Mouse (Mus musculus): ENCODE measurements around the gene Ttc25. TPM values are rescaled to one million over a fixed set of nuclear protein-coding genes. Genes with fewer than 3 reads are reported as not detected.

Ttc25 gene
- 0.18 and 0.26 TPM in 2 replicates for polyA plus RNA-seq (2014; fragmentation: Nextera tagmentation; extraction: Ambion mirVana)

DNA sequence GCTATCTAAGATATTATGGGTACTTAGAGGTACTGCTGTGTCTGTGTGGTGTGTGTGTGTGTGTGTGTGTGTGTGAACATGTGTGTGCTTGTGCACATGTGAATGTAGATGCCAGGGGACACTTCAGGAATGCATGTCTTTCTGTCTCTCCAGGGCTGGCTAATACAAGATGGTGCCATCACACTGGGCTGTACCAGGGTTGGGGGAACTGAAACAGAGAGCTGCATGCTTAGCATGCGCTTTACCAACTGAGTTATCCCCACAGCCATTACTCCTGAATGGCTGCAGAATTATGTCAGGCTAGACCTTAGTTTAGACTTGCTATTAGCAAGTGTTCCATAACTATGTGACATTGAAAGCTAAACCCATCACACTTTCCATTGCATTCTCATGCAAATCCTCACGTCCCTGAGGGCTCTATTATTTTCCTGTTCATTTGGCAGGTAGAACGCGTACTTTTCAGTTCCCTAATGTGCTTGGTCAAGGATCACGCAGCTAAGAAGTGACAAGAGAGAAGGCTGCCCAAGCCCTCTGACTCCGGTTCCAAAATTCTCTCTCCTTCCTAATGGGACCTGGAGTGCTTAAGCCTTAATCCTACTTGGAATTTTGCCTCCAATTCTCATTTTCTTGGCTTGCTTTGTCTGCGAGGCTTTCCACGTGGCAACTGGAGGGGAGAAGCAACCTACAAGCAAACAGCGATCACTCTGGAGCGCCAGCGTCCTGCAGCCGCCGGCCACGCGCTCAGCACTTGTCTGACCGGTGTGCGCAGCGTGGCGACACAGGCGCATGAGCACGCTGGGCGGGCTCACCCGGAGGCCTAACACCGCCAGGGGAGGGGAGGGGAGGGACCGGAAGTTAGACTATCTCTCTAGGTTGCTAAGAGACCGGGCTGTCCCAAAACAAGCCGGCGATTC, at the start of gene Ttc25:
Gene Ttc25 (plus strand): TSS at position 776 of the 914 bp plus-strand sequence.
- H3K27ac ChIP-seq (ENCODE audit: low read depth, low read length), result peak within 1 kb of the TSS; percentile 60
- peak; percentile 87 for DNase-seq (ENCODE audit: low spot score)
- WGBS, result 5% methylated on average over 28 of the region's 28 CpGs
- H3K4me2 ChIP-seq, result peak within 1 kb of the TSS; percentile 85
- H3K36me3 ChIP-seq (ENCODE audit: control insufficient read depth, insufficient read depth, low read length), result no peaks in the 10 kb centered on the region
- peak; percentile 99 for ATAC-seq (replicated peaks; ENCODE audit: low FRiP score)
- H3K9ac ChIP-seq (ENCODE audit: low read depth, low read length), result peak within 1 kb of the TSS; percentile 73
- H3K27me3 ChIP-seq (replicated peaks; ENCODE audit: control insufficient read depth, insufficient read depth, low read length), result no peaks in the 10 kb centered on the region
- no peaks in the 10 kb centered on the region for H3K9me3 ChIP-seq (ENCODE audit: control insufficient read depth, low read length)
- H3K4me3 ChIP-seq (ENCODE audit: low read depth, low read length), result peak within 1 kb of the TSS; percentile 59
- H3K4me1 ChIP-seq (replicated peaks; ENCODE audit: control insufficient read depth, insufficient read depth, low read length), result peaks cover 15% of the 10 kb centered on the region

DNA sequence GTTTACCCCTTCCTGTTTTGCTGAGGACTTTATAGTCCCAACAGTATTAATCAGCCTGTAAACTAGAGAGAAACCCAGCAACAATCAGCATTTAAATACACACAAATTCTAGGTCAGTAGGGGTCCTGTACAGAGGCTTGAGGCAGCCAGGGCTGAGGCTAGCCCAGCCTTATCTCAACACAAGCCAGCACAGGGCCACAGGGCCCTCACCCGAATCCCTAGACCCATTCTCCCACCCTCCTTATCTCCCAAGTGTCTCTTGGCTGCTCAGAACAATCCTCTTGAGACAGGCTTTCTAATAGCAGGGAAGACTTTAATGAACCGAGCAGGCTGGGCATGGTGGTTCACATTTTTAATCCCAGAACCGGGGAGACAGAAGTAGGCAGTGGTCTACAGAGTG, 45.2 kb upstream of the Ttc25 start:
- Histone ChIP-seq H3K4me1 (replicated peaks; ENCODE audit: control insufficient read depth, insufficient read depth, low read length) (peaks cover 11% of the 10 kb centered on the region), H3K27ac (ENCODE audit: low read depth, low read length) (peak overlapping the region; percentile 29; the same call in 1 of the 2 replicates), H3K9ac (ENCODE audit: low read depth, low read length) (no peak overlapping the region), H3K27me3 (replicated peaks; ENCODE audit: control insufficient read depth, insufficient read depth, low read length) (no peaks in the 10 kb centered on the region), H3K9me3 (ENCODE audit: control insufficient read depth, low read length) (no peaks in the 10 kb centered on the region), H3K4me2 (no peak overlapping the region), H3K4me3 (ENCODE audit: low read depth, low read length) (no peak overlapping the region), H3K36me3 (ENCODE audit: control insufficient read depth, insufficient read depth, low read length) (peaks cover 58% of the 10 kb centered on the region)
- WGBS, result 57% methylated on average over 3 of the region's 3 CpGs
- ATAC-seq (replicated peaks; ENCODE audit: low FRiP score), result peak; percentile 73
- DNase-seq (ENCODE audit: low spot score), result no peak

- H3K27ac ChIP-seq (ENCODE audit: low read depth, low read length), result peak overlapping the region; percentile 29; the same call in 1 of the 2 replicates
- no peaks in the 10 kb centered on the region for H3K27me3 ChIP-seq (replicated peaks; ENCODE audit: control insufficient read depth, insufficient read depth, low read length)
- H3K9me3 ChIP-seq (ENCODE audit: control insufficient read depth, low read length), result no peaks in the 10 kb centered on the region
- 87% methylated on average over 7 of the region's 7 CpGs for WGBS
- H3K4me2 ChIP-seq, result no peak overlapping the region
- no peak overlapping the region for H3K4me3 ChIP-seq (ENCODE audit: low read depth, low read length)
- peaks cover 54% of the 10 kb centered on the region for H3K36me3 ChIP-seq (ENCODE audit: control insufficient read depth, insufficient read depth, low read length)
- DNase-seq (ENCODE audit: low spot score) (no peak), ATAC-seq (replicated peaks; ENCODE audit: low FRiP score) (no peak)
- peaks cover 11% of the 10 kb centered on the region for H3K4me1 ChIP-seq (replicated peaks; ENCODE audit: control insufficient read depth, insufficient read depth, low read length)
- H3K9ac ChIP-seq (ENCODE audit: low read depth, low read length), result no peak overlapping the region
These were observed 44.8 kb upstream of the Ttc25 start for GRCm38 (mm10) chr11:100500651-100501050.

DNA sequence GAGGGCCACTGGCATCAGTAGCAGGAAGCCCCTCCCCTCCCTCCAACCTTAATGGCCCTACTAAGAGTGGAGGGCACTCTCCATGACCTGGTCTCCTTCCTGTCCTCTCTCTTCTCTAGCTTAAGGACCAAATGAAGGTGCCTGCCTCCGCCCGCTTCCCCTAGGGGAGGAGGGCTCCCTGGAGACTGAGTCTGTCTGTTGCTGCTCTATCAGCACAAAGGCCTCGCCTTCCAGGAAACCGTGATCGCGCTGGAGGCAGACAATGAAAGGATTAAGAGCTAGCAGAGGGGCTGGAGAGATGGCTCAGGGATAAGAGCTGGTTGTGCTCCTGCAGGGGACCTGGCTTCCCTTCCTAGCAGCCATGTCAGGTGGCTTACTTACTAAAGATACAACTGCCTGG, 44.1 kb upstream of the Ttc25 start:
- no peak for DNase-seq (ENCODE audit: low spot score)
- peaks cover 11% of the 10 kb centered on the region for H3K4me1 ChIP-seq (replicated peaks; ENCODE audit: control insufficient read depth, insufficient read depth, low read length)
- H3K36me3 ChIP-seq (ENCODE audit: control insufficient read depth, insufficient read depth, low read length), result peaks cover 50% of the 10 kb centered on the region
- no peak overlapping the region for H3K4me3 ChIP-seq (ENCODE audit: low read depth, low read length)
- peak; percentile 53 for ATAC-seq (replicated peaks; ENCODE audit: low FRiP score)
- no peaks in the 10 kb centered on the region for H3K9me3 ChIP-seq (ENCODE audit: control insufficient read depth, low read length)
- 45% methylated on average over 6 of the region's 6 CpGs for WGBS
- H3K9ac ChIP-seq (ENCODE audit: low read depth, low read length), result no peak overlapping the region
- no peak overlapping the region for H3K27ac ChIP-seq (ENCODE audit: low read depth, low read length)
- H3K4me2 ChIP-seq, result 0 out of 2 replicates have a peak overlapping the region, but pooled peaks have one; percentile 21
- no peaks in the 10 kb centered on the region for H3K27me3 ChIP-seq (replicated peaks; ENCODE audit: control insufficient read depth, insufficient read depth, low read length)

- no peak for ATAC-seq (replicated peaks; ENCODE audit: low FRiP score)
- H3K4me3 ChIP-seq (ENCODE audit: low read depth, low read length), result no peak overlapping the region
- DNase-seq (ENCODE audit: low spot score), result no peak
- H3K4me1 ChIP-seq (replicated peaks; ENCODE audit: control insufficient read depth, insufficient read depth, low read length), result peaks cover 10% of the 10 kb centered on the region
- no peak overlapping the region for H3K4me2 ChIP-seq
- WGBS, result 93% methylated on average over 12 of the region's 12 CpGs
- H3K36me3 ChIP-seq (ENCODE audit: control insufficient read depth, insufficient read depth, low read length), result peaks cover 47% of the 10 kb centered on the region
- no peaks in the 10 kb centered on the region for H3K27me3 ChIP-seq (replicated peaks; ENCODE audit: control insufficient read depth, insufficient read depth, low read length)
- no peaks in the 10 kb centered on the region for H3K9me3 ChIP-seq (ENCODE audit: control insufficient read depth, low read length)
- H3K27ac ChIP-seq (ENCODE audit: low read depth, low read length), result no peak overlapping the region
- no peak overlapping the region for H3K9ac ChIP-seq (ENCODE audit: low read depth, low read length)
These were observed 40.3 kb upstream of the Ttc25 start for GRCm38 (mm10) chr11:100504990-100505660.

DNA sequence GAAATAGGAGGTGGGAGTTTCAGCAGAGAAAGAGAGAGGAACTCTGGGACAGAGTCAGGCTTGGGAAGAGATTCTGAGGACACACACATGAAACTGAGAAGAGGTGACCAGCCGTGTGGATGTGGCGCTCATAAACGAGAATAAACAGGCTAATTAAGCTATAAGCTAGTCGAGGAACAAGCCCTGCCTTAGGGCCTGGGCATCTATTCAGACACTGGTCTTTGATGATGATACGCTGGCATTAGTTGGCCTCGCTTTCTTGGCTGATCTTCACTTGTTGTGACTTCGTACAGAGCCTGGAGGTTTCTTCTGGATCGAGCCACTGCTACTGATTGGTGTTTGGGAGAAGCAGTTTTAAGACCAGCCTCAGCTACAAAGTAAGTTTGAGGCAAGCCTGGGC, 39.4 kb upstream of the Ttc25 start:
- no peak for DNase-seq (ENCODE audit: low spot score)
- no peak overlapping the region for H3K9ac ChIP-seq (ENCODE audit: low read depth, low read length)
- H3K9me3 ChIP-seq (ENCODE audit: control insufficient read depth, low read length), result no peaks in the 10 kb centered on the region
- ATAC-seq (replicated peaks; ENCODE audit: low FRiP score), result no peak
- 92% methylated on average over 8 of the region's 8 CpGs for WGBS
- no peak overlapping the region for H3K27ac ChIP-seq (ENCODE audit: low read depth, low read length)
- no peaks in the 10 kb centered on the region for H3K27me3 ChIP-seq (replicated peaks; ENCODE audit: control insufficient read depth, insufficient read depth, low read length)
- H3K36me3 ChIP-seq (ENCODE audit: control insufficient read depth, insufficient read depth, low read length), result peaks cover 49% of the 10 kb centered on the region
- H3K4me3 ChIP-seq (ENCODE audit: low read depth, low read length), result no peak overlapping the region
- H3K4me1 ChIP-seq (replicated peaks; ENCODE audit: control insufficient read depth, insufficient read depth, low read length), result peaks cover 5% of the 10 kb centered on the region
- H3K4me2 ChIP-seq, result no peak overlapping the region

- Histone ChIP-seq H3K4me3 (ENCODE audit: low read depth, low read length) (no peak overlapping the region), H3K4me1 (replicated peaks; ENCODE audit: control insufficient read depth, insufficient read depth, low read length) (no peaks in the 10 kb centered on the region), H3K9ac (ENCODE audit: low read depth, low read length) (no peak overlapping the region), H3K36me3 (ENCODE audit: control insufficient read depth, insufficient read depth, low read length) (peaks cover 57% of the 10 kb centered on the region), H3K27me3 (replicated peaks; ENCODE audit: control insufficient read depth, insufficient read depth, low read length) (no peaks in the 10 kb centered on the region), H3K4me2 (no peak overlapping the region), H3K27ac (ENCODE audit: low read depth, low read length) (no peak overlapping the region), H3K9me3 (ENCODE audit: control insufficient read depth, low read length) (no peaks in the 10 kb centered on the region)
- 93% methylated on average over 2 of the region's 2 CpGs for WGBS
- ATAC-seq (replicated peaks; ENCODE audit: low FRiP score) (no peak), DNase-seq (ENCODE audit: low spot score) (no peak)
These were observed 34.9 kb upstream of the Ttc25 start for GRCm38 (mm10) chr11:100510556-100510955.

GRCm38 (mm10) chr11:100512384-100512783, 33.0 kb upstream of the Ttc25 start:
- 95% methylated on average over 1 of the region's 1 CpGs for WGBS
- DNase-seq (ENCODE audit: low spot score) (no peak), ATAC-seq (replicated peaks; ENCODE audit: low FRiP score) (no peak)
- H3K9me3 ChIP-seq (ENCODE audit: control insufficient read depth, low read length), result no peaks in the 10 kb centered on the region
- no peaks in the 10 kb centered on the region for H3K4me1 ChIP-seq (replicated peaks; ENCODE audit: control insufficient read depth, insufficient read depth, low read length)
- no peak overlapping the region for H3K4me2 ChIP-seq
- no peak overlapping the region for H3K9ac ChIP-seq (ENCODE audit: low read depth, low read length)
- H3K4me3 ChIP-seq (ENCODE audit: low read depth, low read length), result no peak overlapping the region
- H3K27me3 ChIP-seq (replicated peaks; ENCODE audit: control insufficient read depth, insufficient read depth, low read length), result no peaks in the 10 kb centered on the region
- peaks cover 64% of the 10 kb centered on the region for H3K36me3 ChIP-seq (ENCODE audit: control insufficient read depth, insufficient read depth, low read length)
- H3K27ac ChIP-seq (ENCODE audit: low read depth, low read length), result no peak overlapping the region

Measured in liver, embryonic 11.5 days (tissue).